Mouse (Mus musculus) midbrain, embryonic 13.5 days (tissue): Measurements from ENCODE around the gene Rpl13a. TPM values are rescaled to one million over a fixed set of nuclear protein-coding genes. Genes with fewer than 3 reads are reported as not detected.

Experiments used
- ATAC-seq: fragments of 200-750 bp; cut with Nextera tagmentation; 2 replicates; pipeline ENCODE4 v1.8.0; 2017; ENCODE audit warnings: mild to moderate bottlenecking, moderate TSS enrichment, moderate library complexity
- H3K27ac ChIP-seq: fragments of 300-500 bp; sonication (generic); 2 replicates; pipeline ENCODE4 v1.5.1; 2015; ENCODE audit warnings: inconsistent platforms, mild to moderate bottlenecking, moderate library complexity
- H3K27me3 ChIP-seq: fragments of 300-500 bp; sonication (generic); 2 replicates; pipeline ENCODE4 v1.6.1; 2015; ENCODE audit warnings: mild to moderate bottlenecking, inconsistent platforms
- H3K36me3 ChIP-seq: fragments of 300-500 bp; sonication (generic); 2 replicates; pipeline ENCODE4 v1.6.1; 2015; ENCODE audit warnings: mild to moderate bottlenecking, inconsistent platforms
- H3K4me1 ChIP-seq: fragments of 300-500 bp; sonication (generic); replicated peaks from 2 replicates; pipeline ENCODE4 v1.6.1; 2015; ENCODE audit warnings: inconsistent platforms
- H3K4me2 ChIP-seq: fragments of 300-500 bp; sonication (generic); replicated peaks from 2 replicates; pipeline ENCODE4 v1.6.1; 2015; ENCODE audit warnings: moderate library complexity, mild to moderate bottlenecking, inconsistent platforms
- H3K4me3 ChIP-seq: fragments of 300-500 bp; sonication (generic); replicated peaks from 2 replicates; pipeline ENCODE4 v1.5.1; 2015; ENCODE audit warnings: mild to moderate bottlenecking, inconsistent platforms
- H3K9ac ChIP-seq: fragments of 300-500 bp; sonication (generic); replicated peaks from 2 replicates; pipeline ENCODE4 v1.6.1; 2015; ENCODE audit warnings: mild to moderate bottlenecking, inconsistent platforms
- H3K9me3 ChIP-seq: fragments of 300-500 bp; sonication (generic); 2 replicates; pipeline ENCODE4 v1.6.1; 2016; ENCODE audit warnings: mild to moderate bottlenecking, inconsistent platforms
- WGBS: fragments of 180-500 bp; shearing (Covaris S2); methylation state at CpG from one replicate; pipeline ENCODE4 v1.1.7; 2015; 5-methylcytosine and 5-hydroxymethylcytosine counted together
- microRNA counts: library from miRNA; unstranded; fragments of <30 nt; microRNA quantifications from one replicate; lab custom pipeline; 2016
- microRNA-seq: library from miRNA; unstranded; fragments of <30 nt; microRNA quantifications from one replicate; pipeline ENCODE4, GENCODE M21; 2016
- polyA plus RNA-seq: library from polyadenylated mRNA; unstranded; fragments of >200 nt; fragmentation: Nextera tagmentation; extraction: Ambion mirVana; gene quantifications from 2 replicates; pipeline ENCODE4 v1.2.1, GENCODE M21; 2015

Rpl13a gene
- polyA plus RNA-seq, 1 experiment from 2014 or later: 838 TPM

DNA sequence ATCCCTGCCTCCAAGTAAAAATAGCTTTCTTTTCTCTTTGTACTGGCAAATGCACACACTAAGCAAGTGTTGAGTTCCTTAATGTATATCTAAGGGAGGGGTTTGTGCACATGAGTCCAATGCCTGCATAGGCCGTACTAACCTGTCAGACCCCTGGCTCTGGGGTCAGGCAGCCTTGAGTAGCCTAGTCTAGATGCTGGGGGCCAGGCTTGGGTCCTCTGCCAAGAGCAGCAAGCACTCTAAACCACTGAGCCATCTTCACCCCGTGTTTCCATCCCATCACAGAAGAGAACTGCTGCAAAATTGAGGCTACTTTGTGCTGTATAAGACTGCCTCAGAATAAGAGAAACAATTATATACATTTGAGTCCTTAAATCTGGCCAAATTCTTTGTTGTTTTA, 50.7 kb downstream of the Rpl13a start:
- ATAC-seq: no peak
- H3K36me3 ChIP-seq: peaks cover 43% of the 10 kb centered on the region

DNA sequence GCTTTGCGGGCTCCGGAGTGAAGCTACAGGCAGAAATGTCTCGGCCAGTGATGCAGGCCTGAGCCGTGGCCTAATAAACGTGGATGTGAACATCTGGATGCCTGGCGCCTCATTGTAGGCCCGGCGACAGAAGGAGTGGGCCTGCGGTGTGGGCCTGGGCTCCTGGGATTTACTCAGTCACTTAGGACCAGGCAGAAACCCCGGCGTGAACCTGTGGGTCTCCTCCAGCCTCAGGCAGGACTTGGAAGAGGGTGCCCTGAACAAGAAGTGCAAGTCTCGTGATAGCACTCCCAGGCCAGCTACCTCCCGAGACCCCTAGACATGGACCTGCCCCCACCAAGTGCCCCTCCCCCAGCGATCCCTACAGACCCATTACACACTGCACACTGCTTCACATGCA, 51.2 kb downstream of the Rpl13a start:
- no peak overlapping the region for H3K27ac ChIP-seq
- no peak overlapping the region for H3K9ac ChIP-seq
- H3K4me2 ChIP-seq: no peak overlapping the region
- ATAC-seq: no peak
- no peaks in the 10 kb centered on the region for H3K27me3 ChIP-seq
- no peak overlapping the region for H3K4me3 ChIP-seq
- H3K4me1 ChIP-seq: 0 out of 2 replicates have a peak, but pooled peaks cover 4% of the 10 kb centered on the region
- 88% methylated on average over 14 of the region's 14 CpGs for WGBS
- H3K9me3 ChIP-seq: no peaks in the 10 kb centered on the region
- H3K36me3 ChIP-seq: peaks cover 43% of the 10 kb centered on the region

More for the DNA sequence above, 50.7 kb downstream of the Rpl13a start:
- WGBS: 92% methylated on average over 2 of the region's 2 CpGs
- Histone ChIP-seq H3K9ac (no peak overlapping the region), H3K4me3 (no peak overlapping the region), H3K27me3 (no peaks in the 10 kb centered on the region), H3K27ac (no peak overlapping the region), H3K4me1 (0 out of 2 replicates have a peak, but pooled peaks cover 4% of the 10 kb centered on the region), H3K9me3 (no peaks in the 10 kb centered on the region), H3K4me2 (no peak overlapping the region)

DNA sequence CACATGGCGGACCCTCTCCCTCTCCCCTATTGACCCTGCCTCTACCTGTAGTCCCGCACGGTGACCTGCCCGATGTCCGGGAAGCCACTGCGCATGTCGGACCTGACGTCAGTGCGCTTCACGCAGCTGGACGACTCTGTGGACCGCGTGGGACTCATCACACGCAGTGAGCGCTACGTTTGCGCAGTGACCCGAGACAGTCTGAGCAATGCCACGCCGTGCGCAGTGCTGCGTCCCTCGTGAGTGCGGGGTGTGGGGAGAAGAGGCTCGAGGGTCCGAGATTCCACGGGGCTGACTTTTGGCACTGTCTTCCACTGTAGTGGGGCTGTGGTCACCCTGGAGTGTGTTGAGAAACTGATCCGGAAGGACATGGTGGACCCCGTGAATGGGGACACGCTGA, 52.1 kb downstream of the Rpl13a start:
- no peak for ATAC-seq
- no peak overlapping the region for H3K4me3 ChIP-seq
- no peaks in the 10 kb centered on the region for H3K9me3 ChIP-seq
- 91% methylated on average over 30 of the region's 30 CpGs for WGBS
- H3K36me3 ChIP-seq: peaks cover 43% of the 10 kb centered on the region
- H3K4me2 ChIP-seq: no peak overlapping the region
- 0 out of 2 replicates have a peak, but pooled peaks cover 4% of the 10 kb centered on the region for H3K4me1 ChIP-seq
- no peak overlapping the region for H3K27ac ChIP-seq
- no peak overlapping the region for H3K9ac ChIP-seq
- no peaks in the 10 kb centered on the region for H3K27me3 ChIP-seq

MicroRNA genes within 50 kb of the gene (microRNA counts, 519-probe panel; counts per million panel counts)
- microRNA mmu-miR-150 (lab: Ali Mortazavi, UCI): 3,426 counts per million, percentile 69 among the panel's probes with 10 or more counts

Small RNA genes lying within 50 kb of the gene (microRNA-seq; reads per million reads assigned to microRNA genes)
- 29.1 reads per million, percentile 39 among the genes with 10 or more reads in this experiment for gene Mir150
- 7.2 reads per million, percentile 23 among the genes with 10 or more reads in this experiment for gene Mir5121
- gene Mir7055: not detected

Other genes with a start within 250 kb of the Rpl13a start
- 151 and 162 TPM in 2 replicates for gene Med25, start 236.0 kb downstream of the Rpl13a start, polyA plus RNA-seq
- 24.2 and 26.9 TPM in 2 replicates for gene Fuz, start 232.7 kb downstream of the Rpl13a start, polyA plus RNA-seq
- gene Ap2a1, start 199.3 kb downstream of the Rpl13a start, polyA plus RNA-seq: 98.1 and 98.6 TPM in 2 replicates
- 0.17 TPM in 1 of 2 replicates, not detected in the other for gene Tsks, start 185.6 kb downstream of the Rpl13a start, polyA plus RNA-seq
- 47.0 and 56.0 TPM in 2 replicates for gene Cpt1c, start 153.9 kb downstream of the Rpl13a start, polyA plus RNA-seq
- gene Prmt1, start 142.2 kb downstream of the Rpl13a start, polyA plus RNA-seq: 784 and 789 TPM in 2 replicates
- gene Irf3, start 131.1 kb downstream of the Rpl13a start, polyA plus RNA-seq: 63.0 and 70.7 TPM in 2 replicates
- 21.3 and 21.6 TPM in 2 replicates for gene Bcl2l12, start 130.0 kb downstream of the Rpl13a start, polyA plus RNA-seq
- gene Scaf1, start 112.4 kb downstream of the Rpl13a start, polyA plus RNA-seq: 38.1 and 47.7 TPM in 2 replicates
- gene Rras, start 110.8 kb downstream of the Rpl13a start, polyA plus RNA-seq: 8.4 and 9.6 TPM in 2 replicates
- gene Prr12, start 75.9 kb downstream of the Rpl13a start, polyA plus RNA-seq: 14.0 and 17.0 TPM in 2 replicates
- 56.5 and 61.8 TPM in 2 replicates for gene Nosip, start 66.3 kb downstream of the Rpl13a start, polyA plus RNA-seq
- 13.2 and 14.5 TPM in 2 replicates for gene Prrg2, start 66.1 kb downstream of the Rpl13a start, polyA plus RNA-seq
- 57.7 and 69.8 TPM in 2 replicates for gene Rcn3, start 36.5 kb downstream of the Rpl13a start, polyA plus RNA-seq
- 17.6 and 18.4 TPM in 2 replicates for gene Fcgrt, start 24.9 kb downstream of the Rpl13a start, polyA plus RNA-seq
- 1,074 TPM in 2 replicates for gene Rps11, start 4.3 kb downstream of the Rpl13a start, polyA plus RNA-seq
- 0.24 TPM in 1 of 2 replicates, not detected in the other for gene Gm45713, start 7.5 kb upstream of the Rpl13a start, polyA plus RNA-seq
- 0.82 and 1.3 TPM in 2 replicates for gene Flt3l, start 7.7 kb upstream of the Rpl13a start, polyA plus RNA-seq
- gene Pih1d1, start 25.5 kb upstream of the Rpl13a start, polyA plus RNA-seq: 93.0 and 96.0 TPM in 2 replicates
- gene Aldh16a1, start 25.8 kb upstream of the Rpl13a start, polyA plus RNA-seq: 24.7 and 27.2 TPM in 2 replicates
- gene Slc17a7, start 35.2 kb upstream of the Rpl13a start, polyA plus RNA-seq: 0.34 and 1.8 TPM in 2 replicates
- not detected in 2 replicates for gene Gfy, start 50.8 kb upstream of the Rpl13a start, polyA plus RNA-seq
- gene Pth2, start 52.2 kb upstream of the Rpl13a start, polyA plus RNA-seq: 1.8 and 2.1 TPM in 2 replicates
- gene Ccdc155, start 76.1 kb upstream of the Rpl13a start, polyA plus RNA-seq: 0.59 and 0.97 TPM in 2 replicates
- gene Dkkl1, start 83.4 kb upstream of the Rpl13a start, polyA plus RNA-seq: 1.5 and 1.6 TPM in 2 replicates
- gene Tead2, start 87.0 kb upstream of the Rpl13a start, polyA plus RNA-seq: 112 and 124 TPM in 2 replicates
- 0.84 and 1.5 TPM in 2 replicates for gene Cd37, start 110.4 kb upstream of the Rpl13a start, polyA plus RNA-seq
- gene Slc6a16, start 112.3 kb upstream of the Rpl13a start, polyA plus RNA-seq: 0.24 and 0.28 TPM in 2 replicates
- gene Slc6a21, start 148.8 kb upstream of the Rpl13a start, polyA plus RNA-seq: not detected in 2 replicates
- gene Trpm4, start 205.0 kb upstream of the Rpl13a start, polyA plus RNA-seq: 7.3 and 10.8 TPM in 2 replicates
- 0.10 and 0.26 TPM in 2 replicates for gene Hrc, start 206.5 kb upstream of the Rpl13a start, polyA plus RNA-seq
- 17.2 and 19.8 TPM in 2 replicates for gene Ppfia3, start 238.3 kb upstream of the Rpl13a start, polyA plus RNA-seq
- 7.1 and 7.9 TPM in 2 replicates for gene Lin7b, start 241.8 kb upstream of the Rpl13a start, polyA plus RNA-seq